Mouse (Mus musculus): ENCODE results near the gene Olfr171.

DNA sequence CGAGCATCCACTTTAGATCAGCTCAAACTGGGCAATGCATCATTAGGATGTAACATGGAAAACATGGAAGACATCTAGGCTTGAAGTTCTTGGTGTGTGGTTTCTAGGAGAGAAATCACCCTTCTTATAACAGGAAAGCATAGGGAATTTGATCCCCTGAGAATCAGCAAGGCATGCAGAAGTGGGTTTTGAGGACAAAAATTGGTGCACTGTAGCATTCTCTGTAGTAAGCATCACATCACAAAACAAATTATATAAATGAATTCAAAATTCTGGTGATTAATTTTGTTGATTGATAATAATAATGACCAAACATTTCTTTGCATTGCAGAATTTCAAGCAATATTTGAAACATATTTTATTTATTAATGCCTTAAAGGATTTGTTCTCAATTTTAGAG, at the start of gene Olfr171:
- TF ChIP-seq CTCF (IDR thresholded peaks at IDR 0.05; ENCODE audit: low read depth, low read length) (no peak), TAL1 (conservative IDR thresholded peaks at IDR 0.05; ENCODE audit: low read depth, low read length) (no peak)
